Comparison of ENCODE assay signal across 12 mouse cellular contexts in genomic region chr2:10152590-10152989, GRCm38 (mm10). TPM values are rescaled to one million over a fixed set of nuclear protein-coding genes. Genes with fewer than 3 reads are reported as not detected.
DNase-seq lines count a peak whose midpoint lies in the region; ATAC-seq and TF ChIP-seq lines count a peak whose summit lies in the region.
"Had no signal": no experiment of that assay in that cellular context is flagged by ENCODE, and none has a peak within 500 bp of the region (broad histone marks: within the 10 kb centered on the region; RNA-seq: fewer than 3 reads in every experiment).

No protein-coding gene starts in this region.

- no peaks in the 10 kb centered on the region for H3K9me3 ChIP-seq in MEL (replicated peaks; ENCODE audit: insufficient read depth, low read length)
- H3K9me3 ChIP-seq: limb, embryonic 10.5 days; neural tube, embryonic 12.5 days had no signal

- DNase-seq in MEL (ENCODE audit: low read depth, low spot score): peak; percentile 59
- peak; percentile 32 for DNase-seq in liver
- peak; percentile 64 for DNase-seq in naive thymus-derived CD4-positive, alpha-beta T cell, adult 2 months (ENCODE audit: low read depth)
- peak; percentile 26 to 50 for DNase-seq in thymus, postnatal 36 days
- no peak for DNase-seq in left cerebral cortex, postnatal 25 days (ENCODE audit: low spot score in 2 of 2)
- no peak for DNase-seq in gastrocnemius, postnatal 10 days
- DNase-seq: right cerebral cortex, postnatal 4 days had no signal

- no peak overlapping the region for H3K9ac ChIP-seq in MEL (ENCODE audit: control insufficient read depth, low read depth, low read length, poor library complexity, severe bottlenecking)
- H3K9ac ChIP-seq: neural tube, embryonic 12.5 days had no signal

- peaks cover 0 to 3% of the 10 kb centered on the region in 2 experiments; a peak in 2 of 4 replicates for H3K36me3 ChIP-seq in MEL (ENCODE audit: control insufficient read depth in 1 of 2, insufficient read depth in 2 of 2, low read length in 2 of 2)
- H3K36me3 ChIP-seq: limb, embryonic 10.5 days; neural tube, embryonic 12.5 days had no signal

- peaks cover 0 to 7% of the 10 kb centered on the region in 2 experiments; a peak in 1 of 4 replicates for H3K4me1 ChIP-seq in MEL (ENCODE audit: control insufficient read depth in 1 of 2, insufficient read depth in 2 of 2, low read length in 2 of 2)

- no peaks in the 10 kb centered on the region for H3K79me2 ChIP-seq in MEL (ENCODE audit: control insufficient read depth, insufficient read depth, low read length, poor library complexity)

- no peak for ATAC-seq in erythroblast, adult 5-6 weeks (replicated peaks; ENCODE audit: low FRiP score, poor library complexity, severe bottlenecking)
- ATAC-seq: Patski had no signal

- no peak for TF ChIP-seq RAD21 in MEL (IDR thresholded peaks at IDR 0.05; ENCODE audit: low read depth, low read length)

- TF ChIP-seq CTCF in MEL (IDR thresholded peaks at IDR 0.05 in 2 of 3, conservative IDR thresholded peaks at IDR 0.05 in 1 of 3; ENCODE audit: control insufficient read depth in 1 of 3, insufficient read depth in 1 of 3, low read depth in 2 of 3, low read length in 3 of 3, poor library complexity in 1 of 3, severe bottlenecking in 1 of 3): no peak

- TF ChIP-seq POLR2A in MEL (IDR thresholded peaks at IDR 0.05; ENCODE audit: control insufficient read depth in 1 of 2, insufficient read depth in 1 of 2, low read depth in 1 of 2, low read length in 2 of 2, poor library complexity in 1 of 2): no peak

- H3K4me3 ChIP-seq in MEL (ENCODE audit: control insufficient read depth in 1 of 2, insufficient read depth in 1 of 2, low read depth in 2 of 2, low read length in 2 of 2): no peak overlapping the region

- no peak overlapping the region for H3K27ac ChIP-seq in MEL (ENCODE audit: control insufficient read depth, low read depth, low read length)
- H3K27ac ChIP-seq: macrophage; neural tube, embryonic 12.5 days had no signal

- intact Hi-C loops in left cerebral cortex, postnatal 25 days (cut with DNase I): no loop called here

- no peaks in the 10 kb centered on the region; a peak in 1 of 4 replicates for H3K27me3 ChIP-seq in MEL (ENCODE audit: control insufficient read depth in 1 of 2, insufficient read depth in 2 of 2, low read length in 2 of 2)

- TF ChIP-seq EP300 in MEL (IDR thresholded peaks at IDR 0.05; ENCODE audit: low read depth in 1 of 2, low read length in 2 of 2): no peak

TF ChIP-seq in MEL, 35 proteins besides CTCF, POLR2A, EP300 and RAD21:
- TF ChIP-seq E2F4 (IDR thresholded peaks at IDR 0.05; ENCODE audit: borderline replicate concordance, low read depth, low read length) (no peak), BHLHE40 (IDR thresholded peaks at IDR 0.05; ENCODE audit: borderline replicate concordance, low read depth, low read length) (no peak), MEF2A (IDR thresholded peaks at IDR 0.05; ENCODE audit: extremely low read depth, insufficient replicate concordance, low read depth, low read length, poor library complexity, severe bottlenecking) (no peak), RCOR1 (IDR thresholded peaks at IDR 0.05; ENCODE audit: low read depth, low read length) (no peak), ZNF384 (IDR thresholded peaks at IDR 0.05; ENCODE audit: low read depth, low read length) (no peak), SIN3A (IDR thresholded peaks at IDR 0.05; ENCODE audit: low read length) (no peak), POLR2AphosphoS5 (IDR thresholded peaks at IDR 0.05; ENCODE audit: borderline replicate concordance, low read depth, low read length) (no peak), MAFK (IDR thresholded peaks at IDR 0.05; ENCODE audit: borderline replicate concordance, low read depth, low read length) (no peak), ELF1 (IDR thresholded peaks at IDR 0.05; ENCODE audit: low read depth, low read length) (no peak), HCFC1 (IDR thresholded peaks at IDR 0.05; ENCODE audit: low read depth, low read length) (no peak), ETS1 (IDR thresholded peaks at IDR 0.05; ENCODE audit: low read depth, low read length) (no peak), ZMIZ1 (IDR thresholded peaks at IDR 0.05; ENCODE audit: low read depth, low read length) (no peak), POLR2AphosphoS2 (IDR thresholded peaks at IDR 0.05; ENCODE audit: low read length) (no peak), CHD1 (IDR thresholded peaks at IDR 0.05; ENCODE audit: low read depth, low read length) (no peak), MAZ (IDR thresholded peaks at IDR 0.05; ENCODE audit: low read depth, low read length) (no peak), NELFE (IDR thresholded peaks at IDR 0.05; ENCODE audit: low read depth, low read length) (no peak), TBP (IDR thresholded peaks at IDR 0.05; ENCODE audit: low read depth, low read length) (no peak), SMC3 (IDR thresholded peaks at IDR 0.05; ENCODE audit: low read depth, low read length) (no peak), ZC3H11A (IDR thresholded peaks at IDR 0.05; ENCODE audit: low read depth, low read length) (no peak)

RNA-seq across cellular contexts. Expression of gene Itih5, which starts 0.8 kb away (rescaled TPM):
- not detected in 2 replicates for total RNA-seq in MEL (2012; rRNA removed)
- polyA plus RNA-seq in MEL (2012; ENCODE audit: insufficient read depth in 1 of 2, insufficient read length in 2 of 2, low read depth in 1 of 2, low replicate concordance in 2 of 2, missing spikeins in 1 of 2): not detected
- total RNA-seq in left cerebral cortex, postnatal 25 days (2021): 10 to 100 TPM; 13.8 to 15.7 TPM
- 2.9 and 5.0 TPM in 2 replicates for total RNA-seq in erythroblast, adult 5-6 weeks (2015; ENCODE audit: low replicate concordance)
- total RNA-seq in erythroblast, adult 5-6 weeks (2017; ENCODE audit: low replicate concordance): 1.9 and 2.2 TPM in 2 replicates
- 10 to 100 TPM; 65.9 to 76.6 TPM for total RNA-seq in gastrocnemius, postnatal 10 days (2021)
- polyA plus RNA-seq: Patski had no signal

RNA-seq across cellular contexts. Expression of gene Itih2, which starts 21.4 kb away (rescaled TPM):
- not detected in 2 replicates for total RNA-seq in MEL (2012; rRNA removed)
- not detected for polyA plus RNA-seq in MEL (2012; ENCODE audit: insufficient read depth in 1 of 2, insufficient read length in 2 of 2, low read depth in 1 of 2, low replicate concordance in 2 of 2, missing spikeins in 1 of 2)
- 1 to 10 TPM; 3.2 to 3.5 TPM for total RNA-seq in left cerebral cortex, postnatal 25 days (2021)
- not detected in 2 replicates for total RNA-seq in erythroblast, adult 5-6 weeks (2015; ENCODE audit: low replicate concordance)
- not detected in 2 replicates for total RNA-seq in erythroblast, adult 5-6 weeks (2017; ENCODE audit: low replicate concordance)
- total RNA-seq in gastrocnemius, postnatal 10 days (2021): 1 to 10 TPM in 1 of 2 experiments, under 1 TPM in 1; 0.40 to 1.5 TPM
- polyA plus RNA-seq: limb, embryonic 10.5 days; macrophage had no signal

Comparison
In these comparisons a context has a peak if more than half of its experiments do, and no peak if none do; other contexts are left out.
1. DNase-seq: peak in MEL (single experiment), liver (single experiment), naive thymus-derived CD4-positive, alpha-beta T cell, adult 2 months (single experiment) and thymus, postnatal 36 days (2 of 2); none in left cerebral cortex, postnatal 25 days (0 of 2) and gastrocnemius, postnatal 10 days (single experiment).
2. RNA of gene Itih5, which starts 0.8 kb away (total RNA-seq): 65.9 to 76.6 TPM in gastrocnemius, postnatal 10 days; 13.8 to 15.7 TPM in left cerebral cortex, postnatal 25 days, 1.9 to 5.0 TPM in erythroblast, adult 5-6 weeks and not detected in MEL; every median in the first group is over 4 times any median in the second.